Mouse (Mus musculus) liver, embryonic 16.5 days (tissue): ENCODE results near the gene Inpp5k. TPM values are rescaled to one million over a fixed set of nuclear protein-coding genes. Genes with fewer than 3 reads are reported as not detected.
"Not testable (repeated sequence)": the region's sequence is repeated elsewhere in the genome, so short reads cannot be mapped to it uniquely, and the experiment has no call there.

ENCODE experiments used
- ATAC-seq: fragments of 200-750 bp; cut with Nextera tagmentation; 2 replicates; pipeline ENCODE4 v1.8.0; 2017; ENCODE audit warnings: low read depth, mild to moderate bottlenecking, moderate number of reproducible peaks, moderate library complexity
- H3K27ac ChIP-seq: fragments of 300-500 bp; sonication (generic); 2 replicates; pipeline ENCODE4 v1.5.1; 2014; ENCODE audit warnings: mild to moderate bottlenecking, low read length
- H3K27me3 ChIP-seq: fragments of 300-500 bp; sonication (generic); 2 replicates; pipeline ENCODE4 v1.6.1; 2014; ENCODE audit warnings: low read depth, low read length, mixed read lengths; ENCODE audit not compliant: control insufficient read depth, insufficient read depth
- H3K36me3 ChIP-seq: fragments of 300-500 bp; sonication (generic); 2 replicates; pipeline ENCODE4 v1.6.1; 2014; ENCODE audit warnings: mild to moderate bottlenecking; ENCODE audit not compliant: control insufficient read depth, insufficient read depth
- H3K4me1 ChIP-seq: fragments of 300-500 bp; sonication (generic); 2 replicates; pipeline ENCODE4 v1.6.1; 2014; ENCODE audit warnings: low read depth, low read length, mixed read lengths; ENCODE audit not compliant: control insufficient read depth
- H3K4me2 ChIP-seq: fragments of 300-500 bp; sonication (generic); 2 replicates; pipeline ENCODE4 v1.6.1; 2014; ENCODE audit warnings: low read depth, low read length, mixed read lengths
- H3K4me3 ChIP-seq: fragments of 300-500 bp; sonication (generic); 2 replicates; pipeline ENCODE4 v1.5.1; 2014; ENCODE audit warnings: low read depth, mild to moderate bottlenecking, low read length
- H3K9ac ChIP-seq: fragments of 300-500 bp; sonication (generic); 2 replicates; pipeline ENCODE4 v1.6.1; 2014; ENCODE audit warnings: low read depth, low read length
- H3K9me3 ChIP-seq: fragments of 300-500 bp; sonication (generic); replicated peaks from 2 replicates; pipeline ENCODE4 v1.6.1; 2016; ENCODE audit warnings: low read length; ENCODE audit not compliant: control insufficient read depth
- WGBS: fragments of 180-500 bp; shearing (Covaris S2); extraction: QIAGEN DNeasy Blood & Tissue Kit; methylation state at CpG from one replicate; pipeline ENCODE4 v1.1.7; 2014; ENCODE audit not compliant: insufficient replicate concordance; 5-methylcytosine and 5-hydroxymethylcytosine counted together
- polyA plus RNA-seq: library from polyadenylated mRNA; unstranded; fragments of >200 nt; fragmentation: Nextera tagmentation; extraction: Ambion mirVana; gene quantifications from 2 replicates; pipeline ENCODE4 v1.2.1, GENCODE M21; 2015

Gene Inpp5k
- polyA plus RNA-seq, 1 experiment from 2014 or later, result 17.9 TPM

- no peaks in the 10 kb centered on the region for H3K9me3 ChIP-seq
- WGBS, result 88% methylated on average over 1 of the region's 1 CpGs
Measured at GRCm38 (mm10) chr11:75689977-75690376, 59.2 kb downstream of the Inpp5k start.

GRCm38 (mm10) chr11:75691047-75691446, 60.3 kb downstream of the Inpp5k start:
- Histone ChIP-seq H3K9ac (no peak overlapping the region), H3K36me3 (peaks cover 24% of the 10 kb centered on the region), H3K4me2 (no peak overlapping the region), H3K9me3 (no peaks in the 10 kb centered on the region), H3K4me3 (no peak overlapping the region), H3K27me3 (no peaks in the 10 kb centered on the region), H3K4me1 (peaks cover 6% of the 10 kb centered on the region), H3K27ac (no peak overlapping the region)
- ATAC-seq, result no peak

More at GRCm38 (mm10) chr11:75689977-75690376, 59.2 kb downstream of the Inpp5k start:
- Histone ChIP-seq H3K36me3 (peaks cover 23% of the 10 kb centered on the region), H3K9ac (no peak overlapping the region), H3K4me2 (no peak overlapping the region), H3K27me3 (no peaks in the 10 kb centered on the region), H3K4me1 (peaks cover 6% of the 10 kb centered on the region), H3K27ac (no peak overlapping the region), H3K4me3 (no peak overlapping the region)
- ATAC-seq, result no peak

GRCm38 (mm10) chr11:75693570-75693969, 62.8 kb downstream of the Inpp5k start:
- no peaks in the 10 kb centered on the region; the same call in 1 of the 2 replicates for H3K4me1 ChIP-seq
- H3K36me3 ChIP-seq, result peaks cover 43% of the 10 kb centered on the region
- H3K4me3 ChIP-seq, result no peak overlapping the region
- H3K4me2 ChIP-seq, result no peak overlapping the region
- no peak overlapping the region for H3K9ac ChIP-seq
- no peaks in the 10 kb centered on the region for H3K27me3 ChIP-seq
- 91% methylated on average over 5 of the region's 5 CpGs for whole genome bisulfite sequencing
- H3K27ac ChIP-seq, result no peak overlapping the region
- H3K9me3 ChIP-seq, result no peaks in the 10 kb centered on the region
- no peak for ATAC-seq

- H3K36me3 ChIP-seq, result peaks cover 60% of the 10 kb centered on the region
- not testable (repeated sequence) for H3K9me3 ChIP-seq, H3K4me3 ChIP-seq, H3K9ac ChIP-seq, ATAC-seq, H3K4me1 ChIP-seq, H3K4me2 ChIP-seq, H3K27me3 ChIP-seq, H3K27ac ChIP-seq
- 97% methylated on average over 3 of the region's 3 CpGs for WGBS
Measured at GRCm38 (mm10) chr11:75697464-75697863, 66.7 kb downstream of the Inpp5k start.

Other genes starting within 250 kb of the Inpp5k start
- 363 and 402 TPM in 2 replicates for gene Serpinf1, start 208.3 kb upstream of the Inpp5k start, polyA plus RNA-seq
- gene Serpinf2, start 191.4 kb upstream of the Inpp5k start, polyA plus RNA-seq, result 753 and 817 TPM in 2 replicates
- 22.6 and 24.9 TPM in 2 replicates for gene Wdr81, start 176.3 kb upstream of the Inpp5k start, polyA plus RNA-seq
- 19.6 and 20.4 TPM in 2 replicates for gene Tlcd2, start 169.3 kb upstream of the Inpp5k start, polyA plus RNA-seq
- gene Prpf8, start 144.2 kb upstream of the Inpp5k start, polyA plus RNA-seq, result 24.1 and 25.3 TPM in 2 replicates
- 3.8 and 4.7 TPM in 2 replicates for gene Rilp, start 120.9 kb upstream of the Inpp5k start, polyA plus RNA-seq
- 2.5 and 3.4 TPM in 2 replicates for gene Scarf1, start 117.4 kb upstream of the Inpp5k start, polyA plus RNA-seq
- 4.4 and 4.5 TPM in 2 replicates for gene Slc43a2, start 99.3 kb upstream of the Inpp5k start, polyA plus RNA-seq
- gene Pitpna, start 42.9 kb upstream of the Inpp5k start, polyA plus RNA-seq, result 23.8 and 25.4 TPM in 2 replicates
- 21.0 and 24.1 TPM in 2 replicates for gene Myo1c, start 19.5 kb downstream of the Inpp5k start, polyA plus RNA-seq
- gene Crk, start 48.3 kb downstream of the Inpp5k start, polyA plus RNA-seq, result 30.4 and 32.6 TPM in 2 replicates
- gene Ywhae, start 101.9 kb downstream of the Inpp5k start, polyA plus RNA-seq, result 192 and 206 TPM in 2 replicates
- 0.04 TPM in 1 of 2 replicates, not detected in the other for gene Doc2b, start 165.1 kb downstream of the Inpp5k start, polyA plus RNA-seq